Mouse (Mus musculus) bone marrow macrophage, adult 2 months (primary cell): ENCODE data around the gene Smurf2. TPM values are rescaled to one million over a fixed set of nuclear protein-coding genes. Genes with fewer than 3 reads are reported as not detected.
"Not testable (repeated sequence)": the region's sequence is repeated elsewhere in the genome, so short reads cannot be mapped to it uniquely, and the experiment has no call there.

Experiments
- H3K27ac ChIP-seq: 2 replicates; pipeline ENCODE4 v1.5.1; 2012; ENCODE audit warnings: low read depth, low read length; ENCODE audit not compliant: insufficient read depth
- H3K4me1 ChIP-seq: 2 replicates; pipeline ENCODE4 v1.6.1; 2012; ENCODE audit warnings: low read length; ENCODE audit not compliant: control insufficient read depth, insufficient read depth
- H3K4me3 ChIP-seq: 2 replicates; pipeline ENCODE4 v1.5.1; 2012; ENCODE audit warnings: mild to moderate bottlenecking, low read length, moderate library complexity; ENCODE audit not compliant: insufficient read depth
- CTCF ChIP-seq: IDR thresholded peaks from 2 replicates; pipeline ENCODE4 v1.5.1; 2012; ENCODE audit warnings: low read depth, mild to moderate bottlenecking, low read length, moderate library complexity
- POLR2A ChIP-seq: IDR thresholded peaks from 2 replicates; pipeline ENCODE4 v1.6.1; 2012; ENCODE audit warnings: mild to moderate bottlenecking, low read depth, low read length, borderline replicate concordance
- polyA plus RNA-seq: library from polyadenylated mRNA; stranded (reverse); fragments of >200 nt; gene quantifications from 2 replicates; pipeline ENCODE4 v1.2.4, GENCODE M21; 2012; ENCODE audit not compliant: missing spikeins, insufficient read depth, insufficient read length

Gene Smurf2
- polyA plus RNA-seq, 1 experiment, result 21.3 TPM

- Histone ChIP-seq H3K4me3 (no peak overlapping the region), H3K27ac (0 out of 2 replicates have a peak overlapping the region, but pooled peaks have one; percentile 1), H3K4me1 (peaks cover 40% of the 10 kb centered on the region)
- TF ChIP-seq POLR2A (no peak), CTCF (no peak)
Measured at GRCm38 (mm10) chr11:106815761-106816160, 104.8 kb downstream of the Smurf2 start.

- no peak overlapping the region for H3K4me3 ChIP-seq
- H3K27ac ChIP-seq, result peak overlapping the region; percentile 25
- peaks cover 36% of the 10 kb centered on the region for H3K4me1 ChIP-seq
- no peak for TF ChIP-seq POLR2A
- TF ChIP-seq CTCF, result no peak
Measured at GRCm38 (mm10) chr11:106815331-106815730, 105.2 kb downstream of the Smurf2 start.

- H3K4me3 ChIP-seq, result no peak overlapping the region
- H3K4me1 ChIP-seq, result peaks cover 31% of the 10 kb centered on the region
- TF ChIP-seq POLR2A (no peak), CTCF (no peak)
- H3K27ac ChIP-seq, result peak overlapping the region; percentile 25
Measured at GRCm38 (mm10) chr11:106814601-106815320, 105.8 kb downstream of the Smurf2 start.

GRCm38 (mm10) chr11:106812410-106813136, 107.9 kb downstream of the Smurf2 start:
- H3K4me3 ChIP-seq, result no peak overlapping the region
- TF ChIP-seq CTCF, result no peak
- no peak for TF ChIP-seq POLR2A
- peaks cover 12% of the 10 kb centered on the region for H3K4me1 ChIP-seq
- H3K27ac ChIP-seq, result no peak overlapping the region

- H3K4me3 ChIP-seq, H3K27ac ChIP-seq, H3K4me1 ChIP-seq: not testable (repeated sequence)
Measured at GRCm38 (mm10) chr11:106807442-106807841, 113.1 kb downstream of the Smurf2 start.

- H3K27ac ChIP-seq, result no peak overlapping the region
- H3K4me3 ChIP-seq, result no peak overlapping the region
- TF ChIP-seq POLR2A (no peak), CTCF (no peak)
- peaks cover 9% of the 10 kb centered on the region for H3K4me1 ChIP-seq
Measured at GRCm38 (mm10) chr11:106802069-106802627, 118.4 kb downstream of the Smurf2 start.

GRCm38 (mm10) chr11:106795679-106796078, 124.8 kb downstream of the Smurf2 start:
- peaks cover 6% of the 10 kb centered on the region for H3K4me1 ChIP-seq
- no peak for TF ChIP-seq CTCF

GRCm38 (mm10) chr11:106793846-106794245, 126.7 kb downstream of the Smurf2 start:
- no peak overlapping the region for H3K27ac ChIP-seq
- TF ChIP-seq POLR2A, result no peak
- no peak for TF ChIP-seq CTCF
- H3K4me1 ChIP-seq, result peaks cover 6% of the 10 kb centered on the region
- no peak overlapping the region for H3K4me3 ChIP-seq

More at GRCm38 (mm10) chr11:106795679-106796078, 124.8 kb downstream of the Smurf2 start:
- no peak overlapping the region for H3K4me3 ChIP-seq
- H3K27ac ChIP-seq, result no peak overlapping the region

- peak overlapping the region; percentile 83 for H3K4me3 ChIP-seq
- peaks cover 3% of the 10 kb centered on the region; the same call in 1 of the 2 replicates for H3K4me1 ChIP-seq
- peak overlapping the region; percentile 96 for H3K27ac ChIP-seq
- TF ChIP-seq CTCF (no peak), POLR2A (no peak)
Measured at GRCm38 (mm10) chr11:106789649-106790048, 130.9 kb downstream of the Smurf2 start.

GRCm38 (mm10) chr11:106788775-106789459, 131.6 kb downstream of the Smurf2 start, which contains the start of the genes Ddx5 and Cep95:
Ddx5 (minus strand) TSS chr11:106789185.
Cep95 (plus strand) TSS chr11:106789252.
- Histone ChIP-seq H3K4me3 (peak within 1 kb of the TSS; percentile 83), H3K4me1 (peaks cover 3% of the 10 kb centered on the region; the same call in 1 of the 2 replicates), H3K27ac (peak within 1 kb of the TSS; percentile 96)
- TF ChIP-seq POLR2A (peak; percentile 9; the same call in 1 of the 2 replicates), CTCF (no peak)
